Mouse (Mus musculus): ENCODE results near the gene Lmx1b.

DNA sequence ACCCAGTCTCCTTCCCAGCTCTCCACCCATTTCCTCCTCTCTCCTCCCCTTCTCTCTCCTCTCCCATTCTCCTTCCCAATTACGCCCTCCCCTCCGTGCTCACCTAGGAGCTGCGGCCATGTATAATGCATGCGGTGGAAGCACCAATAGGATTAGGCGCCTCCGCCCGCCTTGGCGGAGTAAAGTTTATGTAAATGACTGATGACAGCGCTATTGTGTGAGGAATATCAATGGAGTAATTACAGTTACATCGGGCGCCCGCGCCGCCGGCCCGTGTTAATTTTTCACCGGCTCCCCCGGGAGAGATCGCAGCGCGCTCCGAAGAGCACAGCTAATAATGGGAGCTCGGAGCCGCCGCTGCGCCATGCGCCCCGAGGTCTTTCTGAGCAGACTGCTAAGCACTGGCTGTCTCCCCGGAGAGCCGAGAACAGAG lies 23.9 kb downstream of the Lmx1b start:
- no peak for TF ChIP-seq POLR2A (IDR thresholded peaks at IDR 0.05; ENCODE audit: borderline replicate concordance, low read depth, low read length)
- no peak for TF ChIP-seq CTCF (IDR thresholded peaks at IDR 0.05; ENCODE audit: low read depth, low read length)

Measured in bone marrow macrophage, adult 2 months (primary cell).